Mouse (Mus musculus): ENCODE results near the gene Fignl1. TPM values are rescaled to one million over a fixed set of nuclear protein-coding genes. Genes with fewer than 3 reads are reported as not detected.

The Fignl1 gene
- polyA plus RNA-seq, 1 experiment from 2014 or later = 54.4 TPM

DNA sequence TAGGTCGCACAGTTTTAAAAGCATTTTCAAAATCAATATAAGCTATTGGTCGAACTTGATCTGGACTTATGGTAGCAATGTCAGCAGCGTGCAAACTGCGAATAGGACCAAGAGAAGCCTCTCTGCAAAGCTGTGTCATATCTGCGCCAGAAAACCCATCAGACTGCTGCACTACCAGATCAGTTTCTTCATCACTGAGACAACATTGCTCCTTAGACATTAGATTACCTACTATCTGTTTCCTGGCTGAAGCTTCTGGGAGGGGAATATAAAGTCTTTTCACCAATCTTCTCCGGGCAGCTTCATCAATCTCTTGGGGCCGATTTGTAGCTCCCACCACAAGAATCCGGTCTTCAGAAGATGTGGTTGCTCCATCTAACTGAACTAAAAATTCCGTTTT lies 7.7 kb downstream of the Fignl1 start:
- H3K4me1 ChIP-seq = no peaks in the 10 kb centered on the region
- no peak overlapping the region for H3K4me3 ChIP-seq (replicated peaks)
- H3K4me2 ChIP-seq = no peak overlapping the region
- H3K9me3 ChIP-seq = no peaks in the 10 kb centered on the region
- ATAC-seq (ENCODE audit: insufficient read depth, low FRiP score, low read depth) = no peak
- no peak overlapping the region for H3K27ac ChIP-seq
- peaks cover 36% of the 10 kb centered on the region for H3K36me3 ChIP-seq
- no peaks in the 10 kb centered on the region for H3K27me3 ChIP-seq (replicated peaks)
- WGBS = 88% methylated on average over 9 of the region's 9 CpGs
- H3K9ac ChIP-seq = no peak overlapping the region

DNA sequence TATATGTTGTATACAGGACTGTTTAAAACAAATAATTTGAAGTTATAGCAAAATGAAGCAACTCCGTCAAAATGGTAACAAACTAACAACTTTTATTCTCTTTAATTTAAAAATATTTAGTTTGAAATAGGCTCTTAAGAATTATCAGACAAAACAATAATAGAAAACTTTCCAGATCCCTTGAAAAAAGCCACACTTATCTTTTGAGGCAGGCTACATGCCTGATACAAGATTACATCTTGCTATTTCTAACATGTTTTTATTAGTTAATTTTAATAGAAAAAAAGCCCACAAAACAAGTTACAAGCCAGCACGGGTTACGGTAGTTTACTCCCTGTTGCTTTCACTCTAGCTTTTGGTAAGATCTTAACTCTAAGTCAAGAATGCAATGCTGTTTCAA lies 8.5 kb downstream of the Fignl1 start:
- no peak overlapping the region for H3K27ac ChIP-seq
- WGBS = 95% methylated on average over 3 of the region's 3 CpGs
- no peak for ATAC-seq (ENCODE audit: insufficient read depth, low FRiP score, low read depth)
- H3K4me2 ChIP-seq = no peak overlapping the region
- no peaks in the 10 kb centered on the region for H3K4me1 ChIP-seq
- no peak overlapping the region for H3K4me3 ChIP-seq (replicated peaks)
- peaks cover 33% of the 10 kb centered on the region for H3K36me3 ChIP-seq
- no peak overlapping the region for H3K9ac ChIP-seq
- no peaks in the 10 kb centered on the region for H3K9me3 ChIP-seq
- H3K27me3 ChIP-seq (replicated peaks) = no peaks in the 10 kb centered on the region

DNA sequence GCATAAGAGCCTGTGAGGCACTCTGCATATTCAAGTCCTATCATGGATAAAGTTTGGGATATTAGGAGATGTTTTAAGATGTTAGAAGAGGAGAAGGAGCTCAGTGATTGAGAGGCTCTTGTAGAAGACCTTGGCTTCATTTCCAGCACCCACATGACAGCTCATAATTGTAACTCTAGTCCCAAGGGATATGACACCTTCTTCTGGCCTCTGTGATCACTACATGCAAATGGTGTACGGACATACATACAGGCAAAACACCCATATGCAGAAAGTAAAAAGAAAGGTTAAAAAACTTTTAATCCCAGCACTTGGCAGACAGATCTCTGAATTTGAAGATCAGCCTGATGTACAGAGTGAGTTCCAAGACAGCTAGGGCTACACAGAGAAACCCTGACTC lies 10.1 kb downstream of the Fignl1 start:
- H3K9me3 ChIP-seq = no peaks in the 10 kb centered on the region
- H3K4me3 ChIP-seq (replicated peaks) = no peak overlapping the region
- no peaks in the 10 kb centered on the region for H3K27me3 ChIP-seq (replicated peaks)
- H3K4me1 ChIP-seq = no peaks in the 10 kb centered on the region
- 100% methylated on average over 1 of the region's 1 CpGs for WGBS
- H3K27ac ChIP-seq = no peak overlapping the region
- H3K4me2 ChIP-seq = no peak overlapping the region
- ATAC-seq (ENCODE audit: insufficient read depth, low FRiP score, low read depth) = no peak
- peaks cover 30% of the 10 kb centered on the region for H3K36me3 ChIP-seq
- H3K9ac ChIP-seq = no peak overlapping the region

DNA sequence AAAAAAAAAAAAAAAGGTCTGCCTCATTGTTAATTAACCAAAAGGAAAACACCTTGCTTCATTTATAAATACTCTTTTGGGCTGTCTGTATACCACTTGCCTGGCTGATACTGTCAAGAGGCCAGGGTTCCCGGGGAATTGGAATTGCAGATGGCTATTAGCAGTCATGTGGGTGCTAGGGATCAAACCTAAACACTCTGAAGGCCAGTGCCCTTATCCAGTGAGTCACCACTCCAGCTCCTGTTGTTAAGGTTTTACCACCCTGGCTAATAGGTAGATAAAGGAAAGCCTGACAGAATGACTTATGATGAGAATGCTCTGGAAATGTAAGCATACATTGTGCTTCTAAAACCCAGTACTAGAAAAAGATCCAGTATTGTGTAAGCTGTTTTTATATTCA lies 14.1 kb downstream of the Fignl1 start:
- no peak overlapping the region for H3K4me2 ChIP-seq
- H3K4me3 ChIP-seq (replicated peaks) = no peak overlapping the region
- ATAC-seq (ENCODE audit: insufficient read depth, low FRiP score, low read depth) = no peak
- H3K36me3 ChIP-seq = peaks cover 8% of the 10 kb centered on the region; the same call in 1 of the 2 replicates
- 46% methylated on average over 1 of the region's 1 CpGs for WGBS
- no peaks in the 10 kb centered on the region for H3K4me1 ChIP-seq
- no peak overlapping the region for H3K27ac ChIP-seq
- no peak overlapping the region for H3K9ac ChIP-seq
- no peaks in the 10 kb centered on the region for H3K9me3 ChIP-seq
- no peaks in the 10 kb centered on the region for H3K27me3 ChIP-seq (replicated peaks)

DNA sequence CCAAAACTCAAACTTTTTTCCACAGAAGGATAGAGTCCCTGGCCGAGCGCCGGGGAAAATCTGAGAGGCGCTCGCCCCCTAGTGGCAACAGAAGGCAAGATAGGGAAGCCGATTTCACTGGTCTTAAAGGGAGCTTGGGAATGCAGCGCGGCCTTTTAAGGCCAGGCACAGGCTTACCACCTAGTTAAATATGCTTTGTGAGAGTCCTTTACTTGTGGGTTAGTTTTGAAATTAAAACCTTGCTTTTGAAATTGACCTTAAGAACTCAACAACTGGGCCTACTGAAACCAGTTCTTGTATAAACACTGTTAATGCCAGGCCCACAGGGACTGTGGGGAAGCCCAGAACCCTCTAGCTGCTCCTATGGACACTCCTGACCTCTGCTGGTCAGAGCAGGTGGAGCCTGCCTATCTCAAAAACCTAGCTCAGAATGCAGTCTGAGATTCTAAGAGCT lies 20.2 kb downstream of the Fignl1 start:
- WGBS = under 1% methylated on average over 8 of the region's 8 CpGs
- Histone ChIP-seq H3K27ac (no peak overlapping the region), H3K4me3 (replicated peaks) (0 out of 2 replicates have a peak overlapping the region, but pooled peaks have one; percentile 7), H3K9ac (no peak overlapping the region), H3K27me3 (replicated peaks) (no peaks in the 10 kb centered on the region), H3K4me1 (no peaks in the 10 kb centered on the region), H3K9me3 (no peaks in the 10 kb centered on the region), H3K36me3 (no peaks in the 10 kb centered on the region), H3K4me2 (peak overlapping the region; percentile 43)
- peak; percentile 92 for ATAC-seq (ENCODE audit: insufficient read depth, low FRiP score, low read depth)

DNA sequence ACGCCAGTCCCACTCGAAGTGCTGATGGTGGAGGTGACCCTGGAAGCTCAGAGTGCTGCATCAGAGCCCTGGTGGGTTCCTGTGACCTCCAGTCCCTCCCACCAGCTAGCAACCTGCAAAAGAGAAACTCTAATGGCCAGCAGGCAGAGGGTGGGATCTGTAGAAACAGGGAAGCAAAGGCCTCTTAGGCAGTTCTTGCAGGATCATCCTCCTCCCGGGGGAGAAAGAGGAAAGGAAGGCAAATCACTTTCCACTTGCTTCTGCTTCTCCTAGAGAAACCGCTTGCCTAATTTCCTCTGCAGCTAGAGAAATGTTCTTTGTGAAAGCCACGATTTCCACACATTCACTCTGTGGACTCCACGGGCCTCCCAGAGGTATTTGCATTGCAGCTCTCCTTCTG lies 23.3 kb downstream of the Fignl1 start:
- H3K9ac ChIP-seq = no peak overlapping the region

DNA sequence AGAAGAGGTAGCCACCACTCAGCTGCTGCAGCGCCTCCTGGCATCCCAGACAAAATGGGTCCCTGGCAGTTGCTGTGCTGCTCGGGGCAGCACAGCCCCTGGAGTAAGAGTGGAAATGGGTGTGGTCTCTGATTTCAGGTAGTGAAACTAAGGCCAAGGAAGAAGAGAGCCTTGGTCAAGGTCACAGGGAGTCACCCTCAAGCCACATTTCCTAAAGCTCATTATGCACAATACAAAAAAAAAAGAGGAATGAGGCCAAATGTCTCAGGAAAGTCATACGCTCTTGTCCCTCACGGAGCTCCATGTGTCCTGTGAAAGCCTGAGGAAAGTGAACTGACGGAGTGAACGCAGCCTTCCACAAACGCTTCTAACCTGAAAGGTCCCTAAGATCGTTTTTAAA lies 27.0 kb downstream of the Fignl1 start:
- H3K27me3 ChIP-seq (replicated peaks) = no peaks in the 10 kb centered on the region
- no peaks in the 10 kb centered on the region for H3K9me3 ChIP-seq
- H3K27ac ChIP-seq = no peak overlapping the region
- no peak overlapping the region for H3K4me2 ChIP-seq
- WGBS = 81% methylated on average over 8 of the region's 8 CpGs
- H3K9ac ChIP-seq = no peak overlapping the region
- no peaks in the 10 kb centered on the region for H3K4me1 ChIP-seq
- no peak overlapping the region for H3K4me3 ChIP-seq (replicated peaks)
- H3K36me3 ChIP-seq = no peaks in the 10 kb centered on the region
- no peak for ATAC-seq (ENCODE audit: insufficient read depth, low FRiP score, low read depth)

More for the DNA sequence above, 23.3 kb downstream of the Fignl1 start:
- H3K9me3 ChIP-seq = no peaks in the 10 kb centered on the region
- ATAC-seq (ENCODE audit: insufficient read depth, low FRiP score, low read depth) = no peak
- no peaks in the 10 kb centered on the region for H3K27me3 ChIP-seq (replicated peaks)
- H3K4me1 ChIP-seq = no peaks in the 10 kb centered on the region
- 57% methylated on average over 6 of the region's 6 CpGs for WGBS
- H3K36me3 ChIP-seq = no peaks in the 10 kb centered on the region
- H3K4me2 ChIP-seq = no peak overlapping the region
- no peak overlapping the region for H3K4me3 ChIP-seq (replicated peaks)
- no peak overlapping the region for H3K27ac ChIP-seq

DNA sequence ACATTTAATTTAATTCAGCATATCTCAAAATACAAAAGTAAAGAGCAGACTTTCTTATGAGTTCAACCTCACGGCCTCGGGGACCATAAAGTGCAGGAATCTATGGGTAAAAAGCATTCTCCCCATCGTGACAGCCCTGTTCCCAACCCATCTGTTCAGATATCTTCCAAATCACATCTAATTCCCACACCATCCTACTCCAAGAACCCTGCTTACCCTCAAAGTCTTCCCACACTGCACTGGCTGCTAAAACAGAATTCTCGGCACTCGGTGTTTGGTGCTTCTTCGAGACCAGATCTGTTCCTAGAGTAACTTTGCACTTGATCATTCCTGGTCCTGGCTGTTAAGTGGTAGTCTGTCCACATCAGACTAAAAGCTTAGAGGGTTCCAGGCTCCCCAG lies 30.4 kb downstream of the Fignl1 start:
- Histone ChIP-seq H3K4me3 (replicated peaks) (no peak overlapping the region), H3K36me3 (no peaks in the 10 kb centered on the region), H3K4me1 (no peaks in the 10 kb centered on the region), H3K9ac (no peak overlapping the region), H3K27ac (no peak overlapping the region), H3K4me2 (no peak overlapping the region), H3K27me3 (replicated peaks) (no peaks in the 10 kb centered on the region), H3K9me3 (no peaks in the 10 kb centered on the region)
- no peak for ATAC-seq (ENCODE audit: insufficient read depth, low FRiP score, low read depth)
- 92% methylated on average over 6 of the region's 6 CpGs for WGBS

DNA sequence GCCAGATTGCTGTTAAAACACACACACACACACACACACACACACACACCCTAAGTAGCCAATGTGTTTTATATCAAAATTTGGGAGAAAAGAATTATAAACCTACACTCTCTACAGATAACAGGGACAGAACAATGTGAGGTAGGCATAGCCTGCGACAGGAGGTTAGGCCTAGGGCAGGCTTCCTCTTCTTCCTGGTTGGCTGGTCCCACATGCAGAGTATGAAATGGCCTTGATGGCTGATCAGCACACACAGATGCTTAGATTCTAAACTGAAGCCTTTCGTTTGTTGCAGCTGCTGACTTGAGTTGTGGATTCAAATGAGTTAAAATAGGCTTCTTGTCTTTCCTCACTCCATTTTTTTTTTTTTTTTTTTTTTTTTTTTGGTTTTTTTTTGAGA lies 31.0 kb downstream of the Fignl1 start:
- WGBS = 77% methylated on average over 2 of the region's 2 CpGs
- no peaks in the 10 kb centered on the region for H3K9me3 ChIP-seq
- H3K36me3 ChIP-seq = no peaks in the 10 kb centered on the region
- no peak overlapping the region for H3K9ac ChIP-seq
- no peaks in the 10 kb centered on the region for H3K4me1 ChIP-seq
- H3K27ac ChIP-seq = no peak overlapping the region
- H3K4me3 ChIP-seq (replicated peaks) = no peak overlapping the region
- ATAC-seq (ENCODE audit: insufficient read depth, low FRiP score, low read depth) = no peak
- no peaks in the 10 kb centered on the region for H3K27me3 ChIP-seq (replicated peaks)
- H3K4me2 ChIP-seq = no peak overlapping the region

DNA sequence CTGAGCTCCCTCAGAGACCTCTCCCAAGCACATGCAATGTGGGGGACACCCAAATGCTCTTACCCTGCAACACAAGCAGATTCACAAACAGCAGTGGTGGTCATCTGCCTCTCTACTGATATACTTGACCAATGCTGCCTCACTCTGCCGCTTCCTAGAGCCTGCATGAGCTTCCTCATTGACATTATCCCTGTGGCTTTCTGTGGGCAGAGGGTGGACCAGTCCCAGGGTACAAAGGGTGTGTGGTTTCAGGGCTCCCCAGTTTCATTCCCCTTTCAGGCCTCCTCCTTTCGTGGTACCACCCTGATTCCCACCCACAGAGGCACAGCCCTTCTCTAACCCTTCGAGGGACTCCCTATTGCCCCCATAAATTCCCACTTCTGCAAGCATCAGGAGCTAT lies 31.5 kb downstream of the Fignl1 start:
- H3K27me3 ChIP-seq (replicated peaks) = no peaks in the 10 kb centered on the region
- no peaks in the 10 kb centered on the region for H3K9me3 ChIP-seq
- H3K4me1 ChIP-seq = no peaks in the 10 kb centered on the region
- H3K4me2 ChIP-seq = no peak overlapping the region
- 76% methylated on average over 3 of the region's 3 CpGs for WGBS
- H3K9ac ChIP-seq = no peak overlapping the region
- H3K4me3 ChIP-seq (replicated peaks) = no peak overlapping the region
- no peaks in the 10 kb centered on the region for H3K36me3 ChIP-seq
- no peak overlapping the region for H3K27ac ChIP-seq
- no peak for ATAC-seq (ENCODE audit: insufficient read depth, low FRiP score, low read depth)

DNA sequence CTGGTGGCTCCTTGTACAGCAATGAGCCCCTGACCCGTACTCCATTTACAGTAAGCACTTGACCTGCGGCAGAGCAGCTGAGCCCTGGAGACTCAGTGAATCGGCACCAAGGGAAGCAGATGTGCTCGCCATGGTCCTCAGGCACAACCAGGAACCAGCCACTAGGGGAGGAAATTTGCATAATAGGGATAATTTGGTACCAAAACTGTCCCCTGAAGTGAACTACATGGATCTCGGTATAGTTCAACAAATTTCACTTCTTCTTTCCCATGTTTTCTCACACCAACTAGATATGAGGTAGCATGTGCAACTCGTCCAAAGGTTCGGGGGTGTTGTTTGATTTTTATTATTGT lies 32.0 kb downstream of the Fignl1 start:
- no peak overlapping the region for H3K27ac ChIP-seq
- ATAC-seq (ENCODE audit: insufficient read depth, low FRiP score, low read depth) = no peak
- H3K4me3 ChIP-seq (replicated peaks) = no peak overlapping the region
- H3K36me3 ChIP-seq = no peaks in the 10 kb centered on the region
- no peak overlapping the region for H3K9ac ChIP-seq
- H3K27me3 ChIP-seq (replicated peaks) = no peaks in the 10 kb centered on the region
- H3K4me1 ChIP-seq = no peaks in the 10 kb centered on the region
- 80% methylated on average over 7 of the region's 7 CpGs for WGBS
- no peak overlapping the region for H3K4me2 ChIP-seq
- no peaks in the 10 kb centered on the region for H3K9me3 ChIP-seq

DNA sequence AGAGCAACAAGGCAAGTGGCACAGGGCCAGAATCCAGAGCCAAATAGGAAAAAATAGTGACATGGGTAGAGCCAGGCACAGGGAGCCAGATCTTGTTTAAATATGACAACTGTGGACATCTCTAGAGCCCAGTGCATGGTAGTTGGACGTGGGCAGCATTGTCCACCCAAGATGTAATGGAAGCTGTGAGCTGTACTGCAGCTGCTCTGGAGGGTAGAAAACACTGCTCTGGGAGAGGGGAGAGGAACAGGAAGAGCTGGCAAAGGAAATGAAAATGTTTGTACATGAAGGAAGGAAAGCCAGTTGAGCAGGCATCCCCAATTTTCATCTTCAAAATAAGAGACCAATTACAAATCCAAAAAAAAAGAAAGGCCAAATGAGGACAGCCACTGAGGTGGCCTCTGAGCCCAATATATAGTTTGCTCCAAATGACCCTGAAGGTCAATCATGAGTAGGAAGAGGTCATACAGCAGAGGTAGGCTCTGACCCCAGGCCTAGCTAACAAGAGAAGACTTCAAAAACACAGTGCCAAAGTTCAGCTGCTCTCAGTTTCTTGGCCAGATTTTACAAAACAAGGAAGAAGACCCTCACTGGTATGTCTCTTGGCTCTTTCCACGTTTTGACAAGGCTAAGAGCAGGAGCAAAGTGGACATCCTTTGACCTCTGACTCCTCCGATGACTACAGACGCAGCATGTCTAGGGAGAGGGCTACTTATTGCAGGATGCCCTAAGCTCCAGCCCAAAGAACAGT lies 32.5 kb downstream of the Fignl1 start:
- Histone ChIP-seq H3K9me3 (no peaks in the 10 kb centered on the region), H3K27ac (no peak overlapping the region), H3K4me1 (no peaks in the 10 kb centered on the region), H3K4me2 (no peak overlapping the region), H3K9ac (no peak overlapping the region), H3K36me3 (no peaks in the 10 kb centered on the region), H3K27me3 (replicated peaks) (no peaks in the 10 kb centered on the region), H3K4me3 (replicated peaks) (no peak overlapping the region)
- 72% methylated on average over 4 of the region's 4 CpGs for WGBS
- ATAC-seq (ENCODE audit: insufficient read depth, low FRiP score, low read depth) = no peak

DNA sequence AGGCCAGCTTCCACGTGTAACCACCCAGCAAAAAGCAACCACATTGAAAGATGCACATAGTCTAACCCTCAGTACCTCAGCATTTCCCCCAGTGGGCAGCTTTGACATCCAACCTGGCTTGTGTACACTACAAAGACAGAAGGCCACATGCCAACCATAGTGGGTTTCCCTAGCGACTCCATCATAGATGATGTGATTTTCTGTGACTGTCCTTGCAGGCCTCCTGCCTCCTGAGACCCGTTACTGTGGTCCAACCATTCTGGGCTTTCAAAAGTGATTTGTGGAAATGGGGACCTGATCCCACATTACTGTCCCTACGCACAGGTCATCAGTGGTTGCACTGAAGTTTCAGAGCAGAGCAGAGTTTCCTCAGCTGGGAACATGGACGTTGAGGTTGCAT lies 33.9 kb downstream of the Fignl1 start:
- 83% methylated on average over 5 of the region's 5 CpGs for WGBS
- ATAC-seq (ENCODE audit: insufficient read depth, low FRiP score, low read depth) = no peak

More for the DNA sequence above, 33.9 kb downstream of the Fignl1 start:
- H3K4me3 ChIP-seq (replicated peaks) = no peak overlapping the region
- H3K27me3 ChIP-seq (replicated peaks) = no peaks in the 10 kb centered on the region
- no peaks in the 10 kb centered on the region for H3K36me3 ChIP-seq
- H3K4me1 ChIP-seq = no peaks in the 10 kb centered on the region
- no peak overlapping the region for H3K27ac ChIP-seq
- H3K9ac ChIP-seq = no peak overlapping the region
- no peaks in the 10 kb centered on the region for H3K9me3 ChIP-seq
- H3K4me2 ChIP-seq = no peak overlapping the region

Measured in stomach, embryonic 15.5 days (tissue).